Mouse (Mus musculus) gastrocnemius, postnatal 14 days (tissue): ENCODE measurements around the gene Hist4h4. TPM values are rescaled to one million over a fixed set of nuclear protein-coding genes. Genes with fewer than 3 reads are reported as not detected.

ENCODE experiments used
- DNase-seq: peaks from one replicate; pipeline ENCODE4 v3.0.0; 2021; ENCODE audit warnings: mixed read lengths
- intact Hi-C: fragments of 180-260 bp; cut with DNase I; formaldehyde crosslinking; loops from one replicate; pipeline ENCODE4 v1.15.1; 2025; ENCODE audit warnings: low total_unique reads
- microRNA-seq, 2 experiments: library from miRNA; unstranded; fragments of <30 nt; microRNA quantifications; one replicate each; pipeline ENCODE4 v1.2.0; 2021
- total RNA-seq, 2 experiments: library from RNA; stranded (reverse); gene quantifications; 2 replicates each; pipeline ENCODE4 v1.2.3; 2021

The Hist4h4 gene
- total RNA-seq, 2 experiments from 2014 or later = 10.8 to 11.4 TPM

DNA sequence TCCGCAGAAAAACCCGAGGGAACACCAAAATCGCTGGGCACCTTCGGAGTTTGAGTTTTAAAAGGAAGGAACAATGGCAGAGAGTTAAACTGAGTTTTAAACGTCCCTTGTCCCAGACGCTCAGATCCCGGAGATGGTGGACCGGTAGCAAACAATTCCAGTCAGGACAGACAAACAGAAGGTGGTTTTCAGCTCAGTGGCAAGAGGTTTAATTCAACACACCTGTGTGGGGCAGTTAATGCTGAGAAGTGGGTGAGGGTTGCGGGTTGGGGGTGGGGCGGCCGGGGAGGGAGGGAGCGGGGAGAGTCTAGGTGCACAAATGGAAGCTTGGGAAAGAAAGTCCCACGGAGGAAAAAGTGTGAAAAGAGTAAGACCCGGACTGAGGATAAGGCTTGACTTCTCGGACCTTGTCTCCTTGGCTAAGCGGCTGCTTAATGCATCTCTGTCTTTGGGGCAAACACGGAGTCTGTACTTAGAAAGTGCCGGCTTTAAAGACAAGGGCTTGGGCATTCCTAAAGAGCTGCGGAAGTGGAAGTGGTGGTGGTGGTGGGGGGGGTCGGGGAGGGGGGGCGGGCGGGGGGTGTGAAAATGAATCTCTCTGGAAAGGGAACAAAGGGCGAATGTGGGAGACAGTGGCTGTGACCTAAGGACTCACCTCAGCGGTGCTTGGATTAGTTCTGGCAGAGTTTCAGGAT is 10.2 kb downstream of the Hist4h4 start:
- DNase-seq = no peak
- intact Hi-C loops = no loop called here

DNA sequence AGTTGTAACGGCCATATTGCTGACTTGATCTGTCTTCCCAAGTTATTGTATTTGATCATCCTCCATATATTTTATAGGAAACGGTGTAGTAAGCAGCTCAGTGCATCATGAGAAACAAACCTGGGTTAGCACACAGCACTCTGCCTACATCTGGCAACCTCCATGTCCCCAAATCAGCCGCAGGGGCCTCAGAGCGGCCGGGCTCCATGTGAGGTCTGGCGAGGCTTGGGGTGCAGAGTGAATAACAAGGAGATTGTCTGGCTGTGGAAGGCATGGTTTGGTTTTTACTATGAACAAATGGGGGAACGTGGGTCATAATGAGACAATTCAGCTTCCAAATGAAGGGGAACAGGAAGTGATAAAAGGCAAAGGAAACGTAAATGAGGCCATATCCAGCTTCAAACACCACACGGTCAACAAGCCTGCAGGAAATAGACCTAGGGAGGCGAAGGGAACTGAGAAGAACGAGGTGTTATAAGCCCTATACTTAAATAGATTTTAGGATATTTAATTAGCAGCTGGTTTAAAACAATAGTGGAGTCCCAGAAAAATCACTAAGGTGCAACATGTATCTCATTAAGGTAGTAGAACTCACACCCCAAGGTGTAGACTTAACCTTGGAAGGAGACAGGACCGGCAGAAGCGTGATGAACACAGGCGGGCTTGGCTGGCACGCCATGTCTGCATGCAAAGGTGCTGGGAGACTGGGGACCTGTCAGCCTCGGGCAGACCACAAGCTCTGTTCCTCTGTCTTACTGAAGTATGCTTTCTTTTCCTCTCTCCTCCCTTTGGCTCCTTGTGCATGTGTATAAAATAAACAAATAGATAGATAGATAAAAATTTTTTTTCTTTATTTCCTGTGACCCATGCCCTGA is 11.1 kb downstream of the Hist4h4 start:
- intact Hi-C loops = no loop called here
- no peak for DNase-seq

DNA sequence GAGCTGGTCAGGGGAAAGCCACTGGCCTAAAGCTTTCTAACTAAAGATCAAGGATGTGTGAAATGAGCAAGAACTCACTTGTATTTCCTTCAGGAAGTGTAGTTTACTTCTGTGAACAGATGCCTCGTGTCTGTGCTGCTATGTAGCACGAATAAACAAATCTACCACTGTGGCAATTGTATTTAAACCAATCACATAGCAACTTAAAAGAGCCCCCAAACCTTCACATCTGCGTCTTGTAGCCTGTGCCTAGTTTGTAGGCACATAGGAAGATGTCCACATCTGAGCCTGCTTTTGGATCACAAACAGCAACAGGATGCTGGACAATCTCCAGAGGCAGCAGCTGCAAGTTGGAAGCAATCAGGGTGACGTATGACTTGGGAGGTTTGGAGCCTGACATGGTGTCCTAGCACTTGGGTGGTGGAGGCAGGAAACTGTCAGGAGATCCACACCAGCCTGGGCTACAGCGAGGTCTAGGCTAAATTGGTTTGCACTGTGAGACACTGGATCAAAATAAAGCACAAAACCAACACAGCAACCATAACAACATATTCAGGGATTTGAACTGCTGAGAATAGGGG is 14.7 kb downstream of the Hist4h4 start:
- DNase-seq = peak; percentile 69
- intact Hi-C loops = no loop called here

DNA sequence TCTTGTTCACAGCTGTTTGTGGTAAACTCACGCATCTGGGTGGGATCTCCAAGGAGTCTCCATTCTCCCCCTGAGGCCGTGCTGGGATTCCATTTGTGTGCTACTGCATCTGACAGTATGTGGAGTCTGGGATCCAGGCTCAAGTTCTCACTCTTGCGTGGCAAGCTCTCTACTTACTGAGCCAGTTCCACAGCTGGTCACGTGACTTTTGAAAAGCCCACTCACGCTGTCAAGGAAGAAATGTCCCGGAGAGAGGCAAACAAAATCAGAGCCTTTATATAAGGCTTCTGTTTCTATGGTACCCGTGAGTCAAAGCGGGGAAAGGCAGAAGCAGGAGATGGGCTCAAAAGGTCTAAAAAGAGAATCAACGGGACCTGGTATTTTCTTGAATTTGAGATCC is 21.5 kb downstream of the Hist4h4 start:
- DNase-seq = no peak
- intact Hi-C loops = no loop called here

DNA sequence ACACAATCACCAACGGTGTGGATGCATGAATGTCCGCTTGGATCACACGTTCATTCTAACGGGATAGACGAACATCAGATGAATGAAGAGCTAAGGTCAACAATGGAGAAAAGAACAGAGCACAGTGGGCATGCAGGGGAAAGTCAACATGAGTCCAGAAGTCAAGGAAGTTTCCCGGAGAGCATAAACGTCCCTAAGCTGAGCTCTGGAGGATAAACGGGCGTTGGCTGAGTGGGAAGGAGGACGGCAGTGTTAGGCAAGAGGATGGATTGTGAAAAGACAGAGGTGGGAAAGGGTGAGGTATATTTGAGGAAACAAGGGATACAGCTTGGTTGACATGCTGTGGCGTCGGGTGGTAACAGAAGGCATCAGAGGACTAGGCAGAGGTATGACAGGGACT is 22.1 kb downstream of the Hist4h4 start:
- intact Hi-C loops = no loop called here

DNA sequence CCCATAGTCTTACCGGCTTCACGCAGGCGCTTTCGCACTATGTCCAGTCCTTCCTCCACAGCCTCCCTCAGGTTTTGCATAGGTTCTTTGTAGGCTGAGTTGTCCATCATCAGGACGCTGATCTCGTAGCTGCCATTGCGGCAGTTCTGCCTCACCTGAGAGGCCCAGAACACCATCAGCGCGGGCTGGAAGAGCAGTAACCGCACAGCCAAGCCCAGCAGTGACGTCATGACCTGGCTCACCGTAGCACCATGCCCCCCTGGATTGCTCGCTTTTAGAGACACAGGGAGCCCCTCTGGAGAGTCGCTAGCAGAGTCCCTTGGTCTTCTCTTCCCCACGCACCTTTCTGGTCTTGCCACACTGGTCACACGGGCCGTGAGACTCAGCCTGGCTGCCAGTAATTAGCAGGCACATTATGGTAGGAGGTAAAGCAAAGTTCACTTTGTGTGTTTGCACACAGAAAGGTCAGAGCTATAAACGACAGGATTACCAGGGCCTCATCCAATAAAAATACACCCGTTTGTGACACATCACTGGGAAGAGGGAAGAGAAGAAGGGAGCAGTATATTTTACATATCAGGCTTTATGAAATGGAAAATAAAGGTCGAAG is 22.7 kb downstream of the Hist4h4 start, which contains the start of gene Gucy2c:
TSS of gene Gucy2c (minus strand) at position 389 of the 610 bp plus-strand sequence.
- intact Hi-C loops = no loop called here
- DNase-seq = no peak

More for the DNA sequence above, 22.1 kb downstream of the Hist4h4 start:
- DNase-seq = no peak

DNA sequence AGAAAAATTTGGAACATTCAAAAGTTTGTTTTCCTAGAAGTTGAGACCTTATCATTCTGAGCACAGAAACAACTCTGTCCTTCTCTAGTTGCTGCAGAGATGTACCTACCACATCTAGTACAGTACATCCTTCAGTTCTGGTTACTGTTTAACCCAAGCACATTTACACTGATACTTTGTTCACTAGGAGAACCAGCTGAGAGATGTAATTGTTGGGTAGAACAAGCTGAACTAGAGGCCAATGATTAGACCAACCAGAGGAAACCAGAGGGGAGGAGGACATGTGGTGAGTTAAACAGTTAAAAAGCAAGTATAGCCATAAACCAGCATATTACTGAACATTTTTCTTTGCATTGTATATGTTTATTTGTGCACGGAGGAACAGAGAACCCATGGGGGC is 27.8 kb downstream of the Hist4h4 start:
- no peak for DNase-seq
- intact Hi-C loops = no loop called here

DNA sequence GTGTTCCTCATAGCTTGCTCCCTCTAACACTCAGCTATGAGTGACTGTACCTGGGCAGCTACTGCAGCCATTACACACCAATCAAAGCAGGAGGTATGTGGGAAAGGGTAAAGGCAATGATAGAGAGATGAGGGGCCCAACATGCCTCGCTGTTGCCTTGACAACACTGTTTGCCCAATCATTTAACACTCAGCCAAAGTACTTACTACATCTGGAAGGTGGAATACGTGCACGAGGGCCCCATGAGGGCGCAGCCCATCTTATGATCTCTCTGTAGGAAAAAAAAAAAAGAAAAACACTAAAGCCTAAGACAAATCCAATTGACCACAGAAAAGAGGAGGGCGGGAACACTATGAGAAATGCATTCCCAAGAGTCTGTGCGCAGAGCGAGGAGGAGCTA is 34.4 kb downstream of the Hist4h4 start:
- no peak for DNase-seq
- intact Hi-C loops = no loop called here

DNA sequence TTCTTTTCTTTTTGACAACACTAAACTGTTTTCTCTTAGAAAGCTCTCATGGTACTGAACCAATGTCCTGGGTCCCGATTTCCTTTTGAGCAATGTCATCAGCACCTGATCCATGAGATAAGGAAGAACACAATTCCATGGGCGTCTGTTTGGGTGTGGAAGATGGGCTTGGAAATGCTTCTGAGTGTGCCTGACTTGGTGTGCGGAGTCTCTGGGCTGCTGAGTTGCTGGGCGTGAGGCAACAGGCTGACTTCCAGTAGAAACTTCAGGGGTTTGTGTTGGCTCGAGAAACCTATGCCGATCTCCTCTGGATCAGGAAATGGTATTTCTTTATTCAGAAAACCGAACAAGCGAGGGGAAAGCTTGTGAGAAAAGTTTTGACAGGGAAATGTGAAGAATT is 35.1 kb downstream of the Hist4h4 start:
- no peak for DNase-seq
- intact Hi-C loops = no loop called here

DNA sequence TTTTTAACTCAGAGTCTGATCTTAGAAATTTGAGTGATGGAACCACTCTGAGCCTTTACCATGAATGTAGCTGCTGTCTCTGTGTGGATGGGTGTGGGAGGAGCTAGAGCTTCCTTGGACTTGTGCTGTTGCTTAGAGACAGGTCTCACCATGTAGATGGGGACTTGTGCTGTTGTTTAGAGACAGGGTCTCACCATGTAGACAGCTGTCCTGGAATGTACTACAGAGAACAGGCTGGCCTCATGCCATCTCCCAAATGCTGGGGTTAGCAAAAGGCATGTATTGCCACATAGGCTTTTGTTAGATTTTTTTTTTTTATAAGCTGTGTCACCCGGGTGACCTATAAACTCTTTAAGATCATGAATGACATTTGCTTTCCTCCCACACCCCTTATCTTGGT is 40.3 kb downstream of the Hist4h4 start:
- intact Hi-C loops = no loop called here

More for the DNA sequence above, 40.3 kb downstream of the Hist4h4 start:
- DNase-seq = no peak

Small RNA genes within 50 kb of the gene (microRNA-seq; reads per million reads assigned to microRNA genes)
- gene Gm44364 = 0 reads per million in 2 experiments

Other genes starting within 250 kb of the Hist4h4 start
- gene Plbd1, start 142.5 kb downstream of the Hist4h4 start, total RNA-seq = 10 to 100 TPM; 12.2 to 14.9 TPM
- gene Gucy2c, start 22.6 kb downstream of the Hist4h4 start, total RNA-seq = not detected
- 10 to 100 TPM; 12.7 to 18.5 TPM for gene H2afj, start 3.8 kb upstream of the Hist4h4 start, total RNA-seq
- under 1 TPM; 0.10 to 0.35 TPM for gene BC049715, start 23.2 kb upstream of the Hist4h4 start, total RNA-seq
- 10 to 100 TPM; 49.2 to 53.1 TPM for gene Wbp11, start 23.8 kb upstream of the Hist4h4 start, total RNA-seq
- 1 to 10 TPM in 1 of 2 experiments, under 1 TPM in 1; 0.62 to 1.6 TPM for gene Smco3, start 31.0 kb upstream of the Hist4h4 start, total RNA-seq
- gene Art4, start 53.3 kb upstream of the Hist4h4 start, total RNA-seq = under 1 TPM; 0.38 to 0.84 TPM
- 100 to 1,000 TPM; 166 to 195 TPM for gene Mgp, start 71.4 kb upstream of the Hist4h4 start, total RNA-seq
- gene Erp27, start 117.8 kb upstream of the Hist4h4 start, total RNA-seq = not detected
- gene Pde6h, start 119.4 kb upstream of the Hist4h4 start, total RNA-seq = not detected
- gene Arhgdib, start 137.5 kb upstream of the Hist4h4 start, total RNA-seq = 10 to 100 TPM; 15.2 to 15.3 TPM